Mouse (Mus musculus): ENCODE measurements around the gene Cln3.
A peak's percentile ranks its signal among the peaks of the same experiment; 100 is the strongest.

Gene Cln3

GRCm38 (mm10) chr7:126585717-126586116 is at the start of gene Cln3:
Gene Cln3, minus strand, starts transcription at chr7:126585817.
- no peak for DNase-seq (ENCODE audit: low spot score in 2 of 2)

GRCm38 (mm10) chr7:126635375-126635774 is 49.8 kb upstream of the Cln3 start:
- no peak for DNase-seq (ENCODE audit: low spot score in 2 of 2)

DNA sequence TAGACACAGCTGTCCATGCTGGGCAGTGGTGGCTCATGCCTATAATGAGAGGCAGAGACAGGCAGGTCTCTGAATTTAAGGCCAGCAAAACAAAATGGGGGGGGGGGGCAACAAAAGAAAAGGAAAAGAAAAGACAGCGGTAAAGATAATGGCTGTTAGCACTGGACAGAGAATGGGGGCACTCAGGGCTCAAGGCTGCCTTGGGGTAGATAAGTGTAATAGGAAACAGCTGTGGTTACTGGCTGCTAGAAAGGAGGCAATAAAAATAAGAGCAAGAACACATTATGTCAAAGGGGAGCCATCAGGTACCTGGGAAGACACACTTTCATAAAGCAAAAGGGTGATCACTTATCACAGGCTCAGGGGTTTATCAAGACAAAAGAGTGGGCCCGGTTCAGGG is 46.9 kb upstream of the Cln3 start:
- no peak for DNase-seq (ENCODE audit: low spot score in 2 of 2)

GRCm38 (mm10) chr7:126630824-126631518 is 45.4 kb upstream of the Cln3 start, which contains the start of gene Nupr1:
Gene Nupr1, minus strand, starts transcription at chr7:126630861.
- DNase-seq (ENCODE audit: low spot score in 2 of 2) = no peak

GRCm38 (mm10) chr7:126629915-126630314 is 44.3 kb upstream of the Cln3 start:
- no peak for DNase-seq (ENCODE audit: low spot score in 2 of 2)

- DNase-seq (ENCODE audit: low spot score in 2 of 2) = no peak
Observed at GRCm38 (mm10) chr7:126628111-126628510, 42.5 kb upstream of the Cln3 start.

- no peak for DNase-seq (ENCODE audit: low spot score in 2 of 2)
Observed at GRCm38 (mm10) chr7:126625807-126626600, 40.4 kb upstream of the Cln3 start.

DNA sequence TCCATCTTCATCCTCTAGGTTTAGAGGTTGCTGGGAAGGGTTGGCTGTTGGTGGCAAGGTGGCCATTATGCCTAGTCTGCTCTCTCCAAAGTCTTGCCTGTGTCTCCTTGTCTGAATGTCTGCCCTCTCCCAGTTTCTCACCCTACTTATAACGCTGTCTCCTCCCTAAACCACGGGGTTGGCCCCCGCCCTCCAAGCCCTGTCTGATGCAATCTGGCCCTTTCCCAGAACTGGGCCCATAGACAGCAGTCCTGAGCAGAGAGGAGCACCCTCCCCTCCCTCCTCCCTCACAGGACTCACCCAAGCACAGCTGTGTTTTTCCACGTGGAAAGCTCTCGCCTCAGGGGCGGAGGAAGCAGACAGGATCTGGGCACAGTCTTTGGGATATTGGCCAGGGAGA is 39.8 kb upstream of the Cln3 start:
- peak in 1 of 2 experiments; percentile 88 for DNase-seq (ENCODE audit: low spot score in 2 of 2)

DNA sequence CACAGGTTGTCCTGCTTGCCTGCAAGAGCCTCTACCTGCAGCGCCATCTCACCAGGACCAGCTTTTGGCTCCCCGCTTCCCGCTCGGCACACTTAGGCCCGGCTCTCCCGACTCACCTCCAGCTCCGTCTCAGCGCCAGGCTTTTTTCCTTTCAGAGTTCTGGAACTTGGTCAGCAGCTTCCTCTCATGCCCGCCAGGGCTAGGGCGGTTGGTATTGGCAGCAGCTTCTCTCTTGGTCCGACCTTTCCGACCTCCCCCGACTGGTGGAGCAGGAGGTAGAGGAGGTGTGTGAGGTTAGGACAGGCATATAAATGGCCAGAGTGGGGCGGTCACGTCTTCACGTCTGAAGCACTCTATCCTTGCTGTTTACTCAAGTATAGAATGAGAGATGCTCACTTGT is 39.2 kb upstream of the Cln3 start:
- no peak for DNase-seq (ENCODE audit: low spot score in 2 of 2)

GRCm38 (mm10) chr7:126623381-126623780 is 37.8 kb upstream of the Cln3 start:
- no peak for DNase-seq (ENCODE audit: low spot score in 2 of 2)

DNA sequence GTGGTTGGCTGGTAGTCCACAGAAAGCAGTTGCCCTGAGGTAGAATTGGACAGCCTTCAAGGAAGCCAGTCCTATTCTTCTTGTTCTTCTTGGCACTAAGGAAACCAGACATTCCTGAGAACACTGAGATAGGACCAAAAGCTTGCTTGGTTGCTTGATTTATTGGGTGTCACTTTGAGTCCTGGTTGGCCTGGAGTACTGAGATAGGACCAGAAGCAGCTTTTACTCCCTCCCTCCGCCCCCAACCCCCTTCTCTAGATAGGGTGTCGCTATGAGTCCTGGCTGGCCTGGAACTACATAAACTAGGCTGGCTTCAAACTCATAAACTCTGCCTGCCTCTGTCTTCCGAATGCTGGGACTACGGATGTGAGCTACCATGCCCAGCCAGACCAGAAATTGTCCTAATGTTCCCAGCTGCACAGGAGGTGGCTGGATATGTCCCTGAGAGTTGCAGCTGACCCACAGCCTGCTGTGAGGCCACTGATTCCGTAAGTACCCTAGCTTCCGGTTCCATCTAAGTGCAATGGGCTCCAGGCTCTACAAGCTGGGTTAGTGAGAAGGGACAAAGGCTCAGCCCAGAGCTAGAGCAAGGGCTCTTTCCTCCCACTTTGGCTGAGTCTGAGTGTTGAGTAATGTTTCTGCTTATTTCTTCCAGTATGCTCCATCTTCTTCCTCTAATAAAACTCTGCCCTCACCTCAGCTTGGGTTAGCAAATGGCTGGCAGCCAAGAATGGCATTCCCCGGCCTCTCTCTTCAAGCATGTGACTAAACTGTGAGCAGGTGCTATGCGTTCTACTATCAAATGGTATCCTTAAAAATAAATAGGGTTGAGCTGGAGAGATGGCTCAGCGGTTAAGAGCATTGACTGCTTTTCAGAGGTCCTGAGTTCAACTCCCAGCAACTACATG is 36.1 kb upstream of the Cln3 start:
- no peak for DNase-seq (ENCODE audit: low spot score in 2 of 2)

DNA sequence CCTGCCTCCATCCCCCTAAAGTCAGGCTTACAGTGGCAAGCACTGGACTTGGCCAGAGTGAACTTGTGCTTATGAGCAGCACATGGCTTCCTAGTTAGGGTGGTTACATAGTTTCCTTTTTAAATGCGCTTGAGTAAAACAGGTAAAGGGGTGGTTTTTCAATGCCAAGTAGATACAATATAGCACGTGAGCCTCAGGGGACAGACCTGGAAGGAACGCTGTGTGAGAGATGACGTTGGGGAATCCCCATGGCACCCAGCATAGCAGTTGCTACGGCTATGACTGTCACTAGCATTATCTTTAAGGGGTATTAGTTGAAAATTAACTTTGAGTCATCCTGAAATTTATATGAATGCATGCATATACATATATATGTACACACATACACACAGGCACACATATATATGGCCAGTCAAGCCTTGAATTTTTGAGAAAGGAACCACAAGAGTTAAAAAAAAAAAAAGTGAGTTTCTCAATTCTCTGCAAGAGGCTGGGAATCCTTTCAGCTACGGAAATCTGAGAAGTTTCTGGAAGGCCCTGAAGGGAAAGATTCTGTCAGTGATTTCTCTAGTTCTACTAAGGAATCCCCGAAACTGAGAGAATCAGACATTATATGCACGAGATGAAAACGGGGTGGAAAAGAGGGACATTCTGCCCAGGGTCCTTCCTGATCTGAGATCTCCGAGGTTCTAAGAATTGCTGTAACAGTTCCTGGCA is 34.1 kb upstream of the Cln3 start:
- no peak for DNase-seq (ENCODE audit: low spot score in 2 of 2)

GRCm38 (mm10) chr7:126616707-126617106 is 31.1 kb upstream of the Cln3 start:
- DNase-seq (ENCODE audit: low spot score in 2 of 2) = no peak

DNA sequence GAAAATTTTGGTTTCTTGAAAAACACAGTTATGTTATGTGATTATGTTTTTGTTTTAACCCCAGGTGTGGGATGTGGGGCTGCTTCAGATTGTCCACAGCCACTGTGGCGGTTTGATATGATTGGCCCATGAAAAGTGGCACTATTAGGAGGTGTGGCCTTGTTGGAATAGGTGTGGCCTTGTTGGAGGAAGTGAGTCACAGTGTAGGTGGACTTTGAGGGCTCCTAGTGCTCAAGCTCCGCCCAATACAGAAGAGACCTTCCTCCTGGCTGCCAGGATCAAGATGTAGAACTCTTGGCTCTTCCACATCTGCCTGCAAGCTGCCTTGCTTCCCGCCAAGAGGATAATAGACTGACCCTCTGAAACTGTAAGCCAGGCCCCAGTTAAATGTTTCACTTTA is 27.1 kb upstream of the Cln3 start:
- DNase-seq (ENCODE audit: low spot score in 2 of 2) = no peak

- no peak for DNase-seq (ENCODE audit: low spot score in 2 of 2)
Observed at GRCm38 (mm10) chr7:126607796-126608195, 22.2 kb upstream of the Cln3 start.

- peak in 1 of 2 experiments; percentile 55 for DNase-seq (ENCODE audit: low spot score in 2 of 2)
Observed at GRCm38 (mm10) chr7:126607064-126607463, 21.4 kb upstream of the Cln3 start.

DNA sequence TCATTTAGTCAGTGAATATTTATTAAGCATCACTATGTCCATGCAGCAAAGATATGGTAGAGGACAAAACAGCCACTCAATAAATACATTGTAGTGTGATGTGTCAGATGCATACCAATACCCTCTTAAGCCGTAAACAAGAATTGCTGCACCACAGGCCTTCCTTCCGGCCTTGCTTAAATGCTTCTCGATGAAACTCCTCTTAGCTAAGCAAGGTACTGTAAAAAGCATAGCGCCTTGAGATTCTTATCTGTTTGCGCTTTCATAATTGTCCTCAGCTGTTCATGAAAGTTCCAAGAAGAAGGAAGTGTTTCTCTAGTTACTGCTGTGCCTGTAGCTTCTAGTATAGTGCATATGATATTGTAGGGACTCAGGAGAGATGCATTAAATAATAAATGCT is 21.0 kb upstream of the Cln3 start:
- no peak for DNase-seq (ENCODE audit: low spot score in 2 of 2)

GRCm38 (mm10) chr7:126602650-126603049 is 17.0 kb upstream of the Cln3 start:
- no peak for DNase-seq (ENCODE audit: low spot score in 2 of 2)

DNA sequence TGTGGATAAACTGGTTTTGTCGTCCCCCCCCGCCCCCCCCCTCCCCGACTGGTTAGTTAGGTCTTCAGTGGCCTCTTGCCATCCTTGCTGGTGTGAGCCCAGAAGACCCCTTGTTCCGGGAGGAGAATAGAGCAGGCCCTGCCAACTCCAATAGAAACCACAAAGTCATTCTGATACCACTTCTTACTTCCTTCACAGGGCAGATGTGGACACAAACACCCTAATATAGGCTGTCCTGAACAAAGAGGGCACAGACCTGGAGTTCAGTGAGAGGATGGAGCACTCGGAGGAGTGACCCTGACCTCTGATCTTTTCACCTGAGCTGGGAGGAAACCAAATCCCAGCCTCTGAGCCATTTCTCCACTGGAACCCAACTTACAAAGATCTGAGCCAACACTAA is 16.3 kb upstream of the Cln3 start:
- no peak for DNase-seq (ENCODE audit: low spot score in 2 of 2)

- DNase-seq (ENCODE audit: low spot score in 2 of 2) = no peak
Observed at GRCm38 (mm10) chr7:126598919-126599318, 13.3 kb upstream of the Cln3 start.

DNA sequence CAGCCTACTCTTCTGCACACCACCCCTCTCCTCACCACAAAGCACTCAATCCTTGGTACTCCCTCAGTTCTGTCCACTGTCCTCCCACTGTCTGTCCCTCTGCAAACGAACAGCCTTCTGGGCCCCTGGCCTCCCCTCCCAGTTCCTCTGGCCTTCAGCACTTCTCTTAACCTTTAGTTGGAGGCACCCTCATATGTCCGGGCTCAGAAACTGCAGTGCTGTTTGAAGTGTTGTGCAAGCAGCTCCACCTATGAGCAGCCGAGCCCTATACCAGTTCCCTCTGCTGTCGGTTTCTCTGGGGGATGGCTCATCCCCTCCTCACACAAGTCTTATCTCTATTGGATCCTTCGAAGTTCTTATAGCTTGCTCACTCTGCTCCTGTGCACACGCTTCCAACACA is 10.8 kb upstream of the Cln3 start:
- DNase-seq (ENCODE audit: low spot score in 2 of 2) = no peak

Data from urinary bladder, adult 18-20 months (tissue).